Mouse (Mus musculus): ENCODE data around the gene Zbtb48. TPM values are rescaled to one million over a fixed set of nuclear protein-coding genes. Genes with fewer than 3 reads are reported as not detected.
A peak's percentile ranks its signal among the peaks of the same experiment; 100 is the strongest.

The Zbtb48 gene
- polyA plus RNA-seq, 1 experiment from 2014 or later = 14.4 TPM

DNA sequence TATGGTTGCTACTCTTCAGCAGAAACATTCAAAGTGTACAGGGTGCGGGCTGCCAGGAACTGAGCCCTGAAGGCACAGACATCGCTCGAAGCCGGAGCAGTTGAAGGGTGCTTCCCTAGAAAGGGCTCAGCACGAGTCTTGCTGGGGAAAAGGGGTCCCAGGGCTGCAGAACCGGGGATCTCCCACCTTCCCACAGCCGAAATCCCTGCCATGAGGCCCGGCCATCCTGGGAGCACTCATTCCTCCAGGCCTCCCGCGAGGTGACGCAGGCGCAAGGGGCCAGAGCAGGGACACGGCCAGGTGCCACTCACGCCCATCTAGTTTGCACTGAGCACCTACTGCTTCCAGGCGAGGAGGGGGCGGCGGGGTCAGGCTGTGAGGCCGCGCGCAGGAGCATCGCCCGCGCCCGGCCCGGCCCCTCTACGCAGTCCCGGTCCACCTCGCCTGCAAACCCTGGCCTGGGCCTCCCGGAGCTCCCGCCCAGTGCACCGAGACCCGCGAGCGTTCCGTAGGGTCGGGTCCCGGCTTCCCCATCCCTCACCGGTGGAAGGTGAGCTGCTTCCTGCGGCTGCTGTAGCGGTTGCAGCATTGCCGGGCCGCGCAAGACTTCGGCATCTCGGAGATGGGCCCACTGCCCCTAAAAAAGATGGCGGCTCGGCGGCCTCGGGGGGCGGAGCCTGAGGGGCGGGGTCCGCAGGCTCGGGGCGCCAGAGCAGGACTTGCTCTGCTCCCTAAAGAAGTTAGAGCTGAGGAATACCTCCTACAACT lies 38.9 kb downstream of the Zbtb48 start, which contains the start of gene Thap3:
Thap3 (minus strand) TSS at position 656 of the 768 bp plus-strand sequence.
- no peak for TF ChIP-seq CTCF (IDR thresholded peaks at IDR 0.05; ENCODE audit: low read depth)
- DNase-seq (ENCODE audit: low spot score) = peak; percentile 85
- under 1% methylated on average over 47 of the region's 54 CpGs for WGBS
- no peaks in the 10 kb centered on the region for H3K9me3 ChIP-seq (replicated peaks; ENCODE audit: low read length)
- peak within 1 kb of the TSS; percentile 93 for H3K9ac ChIP-seq (ENCODE audit: low read depth, low read length)
- H3K4me1 ChIP-seq (replicated peaks; ENCODE audit: insufficient read depth, low read length) = peaks cover 12% of the 10 kb centered on the region; the same call in 1 of the 2 replicates
- peak; percentile 63 for ATAC-seq (replicated peaks; ENCODE audit: low FRiP score, low read depth)
- peak within 1 kb of the TSS; percentile 71 for H3K4me3 ChIP-seq (replicated peaks; ENCODE audit: low read depth, low read length)
- peak within 1 kb of the TSS; percentile 81 for H3K4me2 ChIP-seq (ENCODE audit: low read length)
- peaks cover 22% of the 10 kb centered on the region for H3K36me3 ChIP-seq (ENCODE audit: insufficient read depth, low read length)
- H3K27ac ChIP-seq = peak within 1 kb of the TSS; percentile 63
- no peaks in the 10 kb centered on the region for H3K27me3 ChIP-seq (ENCODE audit: insufficient read depth, low read length)

GRCm38 (mm10) chr4:151988014-151988341 lies 39.5 kb downstream of the Zbtb48 start:
- Histone ChIP-seq H3K27ac (peak overlapping the region; percentile 63; the same call in 1 of the 2 replicates), H3K36me3 (ENCODE audit: insufficient read depth, low read length) (peaks cover 22% of the 10 kb centered on the region), H3K4me2 (ENCODE audit: low read length) (peak overlapping the region; percentile 81), H3K9ac (ENCODE audit: low read depth, low read length) (peak overlapping the region; percentile 93), H3K27me3 (ENCODE audit: insufficient read depth, low read length) (no peaks in the 10 kb centered on the region), H3K4me1 (replicated peaks; ENCODE audit: insufficient read depth, low read length) (peaks cover 12% of the 10 kb centered on the region; the same call in 1 of the 2 replicates), H3K9me3 (replicated peaks; ENCODE audit: low read length) (no peaks in the 10 kb centered on the region), H3K4me3 (replicated peaks; ENCODE audit: low read depth, low read length) (peak overlapping the region; percentile 71)
- WGBS = 22% methylated on average over 10 of the region's 10 CpGs
- no peak for TF ChIP-seq CTCF (IDR thresholded peaks at IDR 0.05; ENCODE audit: low read depth)
- no peak for DNase-seq (ENCODE audit: low spot score)
- ATAC-seq (replicated peaks; ENCODE audit: low FRiP score, low read depth) = no peak

- TF ChIP-seq CTCF (IDR thresholded peaks at IDR 0.05; ENCODE audit: low read depth) = no peak
- peaks cover 12% of the 10 kb centered on the region; the same call in 1 of the 2 replicates for H3K4me1 ChIP-seq (replicated peaks; ENCODE audit: insufficient read depth, low read length)
- H3K9me3 ChIP-seq (replicated peaks; ENCODE audit: low read length) = no peaks in the 10 kb centered on the region
- H3K4me3 ChIP-seq (replicated peaks; ENCODE audit: low read depth, low read length) = no peak overlapping the region
- DNase-seq (ENCODE audit: low spot score) = no peak
- H3K4me2 ChIP-seq (ENCODE audit: low read length) = no peak overlapping the region; the same call in 1 of the 2 replicates
- H3K27me3 ChIP-seq (ENCODE audit: insufficient read depth, low read length) = no peaks in the 10 kb centered on the region
- peak overlapping the region; percentile 13; the same call in 1 of the 2 replicates for H3K27ac ChIP-seq
- 55% methylated on average over 8 of the region's 8 CpGs for WGBS
- peaks cover 12% of the 10 kb centered on the region for H3K36me3 ChIP-seq (ENCODE audit: insufficient read depth, low read length)
- ATAC-seq (replicated peaks; ENCODE audit: low FRiP score, low read depth) = no peak
- H3K9ac ChIP-seq (ENCODE audit: low read depth, low read length) = no peak overlapping the region
Measured at GRCm38 (mm10) chr4:151986650-151987049, 40.8 kb downstream of the Zbtb48 start.

GRCm38 (mm10) chr4:151985886-151986285 lies 41.6 kb downstream of the Zbtb48 start:
- peaks cover 12% of the 10 kb centered on the region; the same call in 1 of the 2 replicates for H3K4me1 ChIP-seq (replicated peaks; ENCODE audit: insufficient read depth, low read length)
- no peak overlapping the region for H3K9ac ChIP-seq (ENCODE audit: low read depth, low read length)
- H3K27ac ChIP-seq = no peak overlapping the region
- H3K4me3 ChIP-seq (replicated peaks; ENCODE audit: low read depth, low read length) = no peak overlapping the region
- H3K9me3 ChIP-seq (replicated peaks; ENCODE audit: low read length) = no peaks in the 10 kb centered on the region
- DNase-seq (ENCODE audit: low spot score) = no peak
- H3K4me2 ChIP-seq (ENCODE audit: low read length) = no peak overlapping the region; the same call in 1 of the 2 replicates
- no peaks in the 10 kb centered on the region for H3K27me3 ChIP-seq (ENCODE audit: insufficient read depth, low read length)
- 29% methylated on average over 10 of the region's 10 CpGs for WGBS
- no peak for ATAC-seq (replicated peaks; ENCODE audit: low FRiP score, low read depth)
- peak; percentile 24; the same call in 1 of the 2 replicates for TF ChIP-seq CTCF (IDR thresholded peaks at IDR 0.05; ENCODE audit: low read depth)
- peaks cover 7% of the 10 kb centered on the region; the same call in 1 of the 2 replicates for H3K36me3 ChIP-seq (ENCODE audit: insufficient read depth, low read length)

GRCm38 (mm10) chr4:151983560-151983959 lies 43.9 kb downstream of the Zbtb48 start:
- 0 out of 2 replicates have a peak overlapping the region, but pooled peaks have one; percentile 15 for H3K27ac ChIP-seq
- ATAC-seq (replicated peaks; ENCODE audit: low FRiP score, low read depth) (peak; percentile 63), DNase-seq (ENCODE audit: low spot score) (no peak)
- H3K27me3 ChIP-seq (ENCODE audit: insufficient read depth, low read length) = no peaks in the 10 kb centered on the region
- no peak overlapping the region for H3K4me3 ChIP-seq (replicated peaks; ENCODE audit: low read depth, low read length)
- H3K4me2 ChIP-seq (ENCODE audit: low read length) = 0 out of 2 replicates have a peak overlapping the region, but pooled peaks have one; percentile 23
- no peak for TF ChIP-seq CTCF (IDR thresholded peaks at IDR 0.05; ENCODE audit: low read depth)
- H3K9me3 ChIP-seq (replicated peaks; ENCODE audit: low read length) = no peaks in the 10 kb centered on the region
- no peak overlapping the region for H3K9ac ChIP-seq (ENCODE audit: low read depth, low read length)
- peaks cover 12% of the 10 kb centered on the region; the same call in 1 of the 2 replicates for H3K4me1 ChIP-seq (replicated peaks; ENCODE audit: insufficient read depth, low read length)
- 24% methylated on average over 9 of the region's 9 CpGs for WGBS
- H3K36me3 ChIP-seq (ENCODE audit: insufficient read depth, low read length) = 0 out of 2 replicates have a peak, but pooled peaks cover 13% of the 10 kb centered on the region

- H3K4me1 ChIP-seq (replicated peaks; ENCODE audit: insufficient read depth, low read length) = peaks cover 13% of the 10 kb centered on the region; the same call in 1 of the 2 replicates
- no peak overlapping the region for H3K4me3 ChIP-seq (replicated peaks; ENCODE audit: low read depth, low read length)
- WGBS = 51% methylated on average over 17 of the region's 17 CpGs
- H3K9ac ChIP-seq (ENCODE audit: low read depth, low read length) = no peak overlapping the region
- H3K27me3 ChIP-seq (ENCODE audit: insufficient read depth, low read length) = no peaks in the 10 kb centered on the region
- ATAC-seq (replicated peaks; ENCODE audit: low FRiP score, low read depth) = no peak
- DNase-seq (ENCODE audit: low spot score) = no peak
- H3K9me3 ChIP-seq (replicated peaks; ENCODE audit: low read length) = no peaks in the 10 kb centered on the region
- H3K36me3 ChIP-seq (ENCODE audit: insufficient read depth, low read length) = 0 out of 2 replicates have a peak, but pooled peaks cover 14% of the 10 kb centered on the region
- 0 out of 2 replicates have a peak overlapping the region, but pooled peaks have one; percentile 23 for H3K4me2 ChIP-seq (ENCODE audit: low read length)
- 0 out of 2 replicates have a peak overlapping the region, but pooled peaks have one; percentile 15 for H3K27ac ChIP-seq
- TF ChIP-seq CTCF (IDR thresholded peaks at IDR 0.05; ENCODE audit: low read depth) = no peak
Measured at GRCm38 (mm10) chr4:151983043-151983442, 44.4 kb downstream of the Zbtb48 start.

Measured in kidney, postnatal 0 days (tissue).